ENCODE assay signal across 1 mouse cellular context in the genomic region with DNA sequence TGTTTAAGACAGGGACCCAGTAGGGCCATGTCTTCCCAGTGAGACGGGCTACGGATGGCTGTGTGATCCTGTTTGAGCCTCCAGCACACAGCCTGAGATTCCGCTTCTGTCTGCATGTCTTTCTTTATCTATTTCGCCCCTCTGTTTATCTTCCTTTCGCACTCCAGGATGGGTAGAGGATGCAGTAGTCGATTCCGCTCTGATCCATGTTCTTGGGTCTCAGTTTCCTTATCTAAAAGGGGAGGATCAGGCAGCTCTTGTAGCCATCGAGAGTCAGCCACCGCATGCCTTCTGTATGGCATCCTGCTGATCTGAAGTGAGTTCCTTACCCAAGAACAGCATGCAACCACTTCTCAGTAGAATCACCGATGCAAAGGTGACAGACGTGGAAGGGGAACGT.
TF ChIP-seq lines count a peak whose summit lies in the region.

No protein-coding gene starts in this region.

TF ChIP-seq in MEL, 35 proteins besides CTCF, POLR2A, EP300 and RAD21 (continued from another document):
- TF ChIP-seq POLR2AphosphoS5 (IDR thresholded peaks at IDR 0.05; ENCODE audit: borderline replicate concordance, low read depth, low read length), result no peak
- no peak for TF ChIP-seq ZC3H11A (IDR thresholded peaks at IDR 0.05; ENCODE audit: low read depth, low read length)
- 0 out of 2 replicates have a peak, but pooled peaks have one; percentile 49 for TF ChIP-seq RCOR1 (IDR thresholded peaks at IDR 0.05; ENCODE audit: low read depth, low read length)
- TF ChIP-seq SMC3 (IDR thresholded peaks at IDR 0.05; ENCODE audit: low read depth, low read length), result no peak
- TF ChIP-seq ZMIZ1 (IDR thresholded peaks at IDR 0.05; ENCODE audit: low read depth, low read length), result no peak
- TF ChIP-seq NRF1 (IDR thresholded peaks at IDR 0.05; ENCODE audit: insufficient read depth, low read depth, low read length, poor library complexity, severe bottlenecking), result no peak
- no peak for TF ChIP-seq KAT2A (conservative IDR thresholded peaks at IDR 0.05; ENCODE audit: low read depth, low read length)
- no peak for TF ChIP-seq ZKSCAN1 (IDR thresholded peaks at IDR 0.05; ENCODE audit: low read depth, low read length)
- no peak for TF ChIP-seq GABPA (IDR thresholded peaks at IDR 0.05; ENCODE audit: low read depth, low read length)
- TF ChIP-seq MYB (IDR thresholded peaks at IDR 0.05; ENCODE audit: low read depth, low read length), result no peak
- no peak for TF ChIP-seq JUND (IDR thresholded peaks at IDR 0.05; ENCODE audit: low read depth, low read length)
- peak; percentile 52; the same call in 1 of the 2 replicates for TF ChIP-seq ETS1 (IDR thresholded peaks at IDR 0.05; ENCODE audit: low read depth, low read length)
- no peak for TF ChIP-seq ZNF384 (IDR thresholded peaks at IDR 0.05; ENCODE audit: low read depth, low read length)
- TF ChIP-seq USF2 (IDR thresholded peaks at IDR 0.05; ENCODE audit: borderline replicate concordance in 1 of 2, insufficient read depth in 1 of 2, low read depth in 1 of 2, low read length in 2 of 2), result no peak
- TF ChIP-seq TBP (IDR thresholded peaks at IDR 0.05; ENCODE audit: low read depth, low read length), result no peak
- TF ChIP-seq MXI1 (IDR thresholded peaks at IDR 0.05; ENCODE audit: low read depth, low read length), result 0 out of 2 replicates have a peak, but pooled peaks have one; percentile 18
- TF ChIP-seq CHD1 (IDR thresholded peaks at IDR 0.05; ENCODE audit: low read depth, low read length), result no peak
